Mouse (Mus musculus): ENCODE results near the gene Ano6. TPM values are rescaled to one million over a fixed set of nuclear protein-coding genes. Genes with fewer than 3 reads are reported as not detected.

The Ano6 gene
- polyA plus RNA-seq, 1 experiment from 2014 or later = 44.6 TPM

- H3K27ac ChIP-seq = no peak overlapping the region
- 81% methylated on average over 8 of the region's 8 CpGs for WGBS
- H3K4me1 ChIP-seq = 0 out of 2 replicates have a peak, but pooled peaks cover 5% of the 10 kb centered on the region
- no peak overlapping the region for H3K4me3 ChIP-seq
- no peaks in the 10 kb centered on the region for H3K9me3 ChIP-seq (replicated peaks)
- peaks cover 19% of the 10 kb centered on the region for H3K36me3 ChIP-seq
- DNase-seq (ENCODE audit: low spot score) = no peak
- H3K27me3 ChIP-seq (ENCODE audit: low read depth, poor library complexity, severe bottlenecking) = no peaks in the 10 kb centered on the region
Observed at GRCm38 (mm10) chr15:95977169-95977938, 186.7 kb downstream of the Ano6 start.

GRCm38 (mm10) chr15:95977939-95978252 lies 187.3 kb downstream of the Ano6 start:
- Histone ChIP-seq H3K4me1 (0 out of 2 replicates have a peak, but pooled peaks cover 5% of the 10 kb centered on the region), H3K9me3 (replicated peaks) (no peaks in the 10 kb centered on the region), H3K27me3 (ENCODE audit: low read depth, poor library complexity, severe bottlenecking) (no peaks in the 10 kb centered on the region), H3K36me3 (peaks cover 14% of the 10 kb centered on the region), H3K4me3 (no peak overlapping the region), H3K27ac (no peak overlapping the region)
- WGBS = 92% methylated on average over 3 of the region's 3 CpGs
- no peak for DNase-seq (ENCODE audit: low spot score)

- no peaks in the 10 kb centered on the region for H3K9me3 ChIP-seq (replicated peaks)
- 0 out of 2 replicates have a peak, but pooled peaks cover 5% of the 10 kb centered on the region for H3K4me1 ChIP-seq
- no peaks in the 10 kb centered on the region for H3K36me3 ChIP-seq
- whole genome bisulfite sequencing = 69% methylated on average over 5 of the region's 5 CpGs
- no peaks in the 10 kb centered on the region for H3K27me3 ChIP-seq (ENCODE audit: low read depth, poor library complexity, severe bottlenecking)
- no peak overlapping the region for H3K27ac ChIP-seq
- DNase-seq (ENCODE audit: low spot score) = no peak
- no peak overlapping the region for H3K4me3 ChIP-seq
Observed at GRCm38 (mm10) chr15:95980641-95981040, 190.0 kb downstream of the Ano6 start.

- 98% methylated on average over 3 of the region's 3 CpGs for WGBS
- H3K9me3 ChIP-seq (replicated peaks) = no peaks in the 10 kb centered on the region
- H3K27ac ChIP-seq = no peak overlapping the region
- H3K4me1 ChIP-seq = no peaks in the 10 kb centered on the region
- no peak for DNase-seq (ENCODE audit: low spot score)
- no peaks in the 10 kb centered on the region for H3K27me3 ChIP-seq (ENCODE audit: low read depth, poor library complexity, severe bottlenecking)
- H3K36me3 ChIP-seq = no peaks in the 10 kb centered on the region
- H3K4me3 ChIP-seq = no peak overlapping the region
Observed at GRCm38 (mm10) chr15:95987916-95988315, 197.3 kb downstream of the Ano6 start.

GRCm38 (mm10) chr15:95989496-95990124 lies 199.0 kb downstream of the Ano6 start:
- DNase-seq (ENCODE audit: low spot score) = no peak
- WGBS = 90% methylated on average over 9 of the region's 9 CpGs

GRCm38 (mm10) chr15:96002958-96003601 lies 212.4 kb downstream of the Ano6 start:
- H3K9me3 ChIP-seq (replicated peaks) = no peaks in the 10 kb centered on the region
- 68% methylated on average over 6 of the region's 6 CpGs for WGBS
- H3K27me3 ChIP-seq (ENCODE audit: low read depth, poor library complexity, severe bottlenecking) = no peaks in the 10 kb centered on the region
- no peaks in the 10 kb centered on the region for H3K4me1 ChIP-seq
- no peak overlapping the region for H3K27ac ChIP-seq
- H3K4me3 ChIP-seq = no peak overlapping the region
- DNase-seq (ENCODE audit: low spot score) = no peak
- H3K36me3 ChIP-seq = no peaks in the 10 kb centered on the region

More at GRCm38 (mm10) chr15:95989496-95990124, 199.0 kb downstream of the Ano6 start:
- H3K9me3 ChIP-seq (replicated peaks) = no peaks in the 10 kb centered on the region
- no peaks in the 10 kb centered on the region for H3K4me1 ChIP-seq
- H3K27ac ChIP-seq = no peak overlapping the region
- no peaks in the 10 kb centered on the region for H3K27me3 ChIP-seq (ENCODE audit: low read depth, poor library complexity, severe bottlenecking)
- H3K36me3 ChIP-seq = no peaks in the 10 kb centered on the region
- no peak overlapping the region for H3K4me3 ChIP-seq

- WGBS = 74% methylated on average over 16 of the region's 16 CpGs
- H3K9me3 ChIP-seq (replicated peaks) = no peaks in the 10 kb centered on the region
- no peak overlapping the region for H3K4me3 ChIP-seq
- H3K27me3 ChIP-seq (ENCODE audit: low read depth, poor library complexity, severe bottlenecking) = no peaks in the 10 kb centered on the region
- DNase-seq (ENCODE audit: low spot score) = no peak
- H3K27ac ChIP-seq = peak overlapping the region; percentile 88
- 0 out of 2 replicates have a peak, but pooled peaks cover 3% of the 10 kb centered on the region for H3K36me3 ChIP-seq
- H3K4me1 ChIP-seq = peaks cover 21% of the 10 kb centered on the region
Observed at GRCm38 (mm10) chr15:96011640-96012390, 221.2 kb downstream of the Ano6 start.

GRCm38 (mm10) chr15:96012391-96012775 lies 221.7 kb downstream of the Ano6 start:
- Histone ChIP-seq H3K4me3 (no peak overlapping the region; the same call in 1 of the 2 replicates), H3K9me3 (replicated peaks) (0 out of 2 replicates have a peak, but pooled peaks cover 2% of the 10 kb centered on the region), H3K27me3 (ENCODE audit: low read depth, poor library complexity, severe bottlenecking) (no peaks in the 10 kb centered on the region), H3K4me1 (peaks cover 21% of the 10 kb centered on the region), H3K27ac (peak overlapping the region; percentile 88), H3K36me3 (0 out of 2 replicates have a peak, but pooled peaks cover 3% of the 10 kb centered on the region)
- WGBS = 41% methylated on average over 8 of the region's 8 CpGs
- DNase-seq (ENCODE audit: low spot score) = peak; percentile 53

GRCm38 (mm10) chr15:96014501-96014900 lies 223.9 kb downstream of the Ano6 start:
- H3K27ac ChIP-seq = no peak overlapping the region
- H3K4me3 ChIP-seq = no peak overlapping the region
- H3K9me3 ChIP-seq (replicated peaks) = 0 out of 2 replicates have a peak, but pooled peaks cover 2% of the 10 kb centered on the region
- no peaks in the 10 kb centered on the region for H3K27me3 ChIP-seq (ENCODE audit: low read depth, poor library complexity, severe bottlenecking)
- H3K4me1 ChIP-seq = peaks cover 21% of the 10 kb centered on the region
- 92% methylated on average over 4 of the region's 4 CpGs for WGBS
- H3K36me3 ChIP-seq = 0 out of 2 replicates have a peak, but pooled peaks cover 3% of the 10 kb centered on the region
- DNase-seq (ENCODE audit: low spot score) = no peak

- no peak for DNase-seq (ENCODE audit: low spot score)
- 0 out of 2 replicates have a peak, but pooled peaks cover 3% of the 10 kb centered on the region for H3K36me3 ChIP-seq
- H3K4me3 ChIP-seq = no peak overlapping the region
- 0 out of 2 replicates have a peak, but pooled peaks cover 5% of the 10 kb centered on the region for H3K4me1 ChIP-seq
- H3K27ac ChIP-seq = no peak overlapping the region
- no peaks in the 10 kb centered on the region for H3K27me3 ChIP-seq (ENCODE audit: low read depth, poor library complexity, severe bottlenecking)
- H3K9me3 ChIP-seq (replicated peaks) = 0 out of 2 replicates have a peak, but pooled peaks cover 2% of the 10 kb centered on the region
- WGBS = 96% methylated on average over 3 of the region's 3 CpGs
Observed at GRCm38 (mm10) chr15:96020465-96020864, 229.8 kb downstream of the Ano6 start.

- 0 out of 2 replicates have a peak, but pooled peaks cover 2% of the 10 kb centered on the region for H3K36me3 ChIP-seq
- WGBS = 67% methylated on average over 10 of the region's 10 CpGs
- no peak overlapping the region for H3K27ac ChIP-seq
- 0 out of 2 replicates have a peak, but pooled peaks cover 5% of the 10 kb centered on the region for H3K4me1 ChIP-seq
- no peak overlapping the region for H3K4me3 ChIP-seq
- 0 out of 2 replicates have a peak, but pooled peaks cover 2% of the 10 kb centered on the region for H3K9me3 ChIP-seq (replicated peaks)
- no peaks in the 10 kb centered on the region for H3K27me3 ChIP-seq (ENCODE audit: low read depth, poor library complexity, severe bottlenecking)
- DNase-seq (ENCODE audit: low spot score) = no peak
Observed at GRCm38 (mm10) chr15:96021506-96021905, 230.9 kb downstream of the Ano6 start.
